In the genomic region with DNA sequence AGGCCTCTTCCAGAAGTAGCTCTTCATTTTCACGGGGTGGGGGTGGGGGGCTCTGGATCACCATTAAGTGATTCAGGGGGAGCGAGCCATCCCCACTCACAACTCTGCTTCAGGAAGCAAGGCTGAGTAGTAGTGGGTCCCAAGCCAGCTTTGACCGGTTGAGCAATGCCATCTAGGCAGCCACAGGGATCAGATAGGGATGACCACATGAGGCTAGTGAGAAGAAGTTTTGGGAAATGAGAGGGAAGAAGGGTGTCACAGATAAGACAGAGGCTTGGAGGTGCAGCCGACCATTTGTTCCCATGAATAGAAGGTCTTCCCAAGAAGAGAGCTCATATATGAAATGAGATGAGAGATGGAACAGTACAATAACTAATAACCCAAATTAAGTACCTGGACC, we compare ENCODE assay signal across 21 mouse cellular contexts. TPM values are rescaled to one million over a fixed set of nuclear protein-coding genes. Genes with fewer than 3 reads are reported as not detected.
DNase-seq lines count a peak whose midpoint lies in the region; ATAC-seq lines count a peak whose summit lies in the region.
"Had no signal": no experiment of that assay in that cellular context is flagged by ENCODE, and none has a peak within 500 bp of the region (broad histone marks: within the 10 kb centered on the region; RNA-seq: fewer than 3 reads in every experiment).

No protein-coding gene starts in this region.

- WGBS in liver, embryonic 12.5 days (ENCODE audit: insufficient replicate concordance) = 28% methylated on average over 4 of the region's 4 CpGs
- WGBS in liver, embryonic 11.5 days = 50% methylated on average over 4 of the region's 4 CpGs

- H3K4me1 ChIP-seq in liver, embryonic 12.5 days = peaks cover 40% of the 10 kb centered on the region
- H3K4me1 ChIP-seq in liver, embryonic 11.5 days (replicated peaks; ENCODE audit: control insufficient read depth, insufficient read depth, low read length) = peaks cover 3% of the 10 kb centered on the region
- peaks cover 93% of the 10 kb centered on the region for H3K4me1 ChIP-seq in megakaryocyte, embryonic 14.5 days
- H3K4me1 ChIP-seq: embryonic facial prominence, embryonic 12.5 days; forebrain, embryonic 13.5 days; forebrain, embryonic 15.5 days had no signal

- H3K36me3 ChIP-seq in liver, embryonic 12.5 days = no peaks in the 10 kb centered on the region
- no peaks in the 10 kb centered on the region for H3K36me3 ChIP-seq in liver, embryonic 11.5 days (ENCODE audit: control insufficient read depth, insufficient read depth, low read length)
- peaks cover 94% of the 10 kb centered on the region for H3K36me3 ChIP-seq in megakaryocyte, embryonic 14.5 days (replicated peaks; ENCODE audit: low read length)
- H3K36me3 ChIP-seq: embryonic facial prominence, embryonic 10.5 days; embryonic facial prominence, embryonic 12.5 days; forebrain, embryonic 15.5 days had no signal

- 0 out of 2 replicates have a peak overlapping the region, but pooled peaks have one; percentile 9 for H3K4me2 ChIP-seq in liver, embryonic 12.5 days
- no peak overlapping the region for H3K4me2 ChIP-seq in liver, embryonic 11.5 days
- H3K4me2 ChIP-seq: embryonic facial prominence, embryonic 12.5 days; forebrain, embryonic 13.5 days; forebrain, embryonic 15.5 days had no signal

- H3K27ac ChIP-seq in liver, embryonic 12.5 days = 0 out of 2 replicates have a peak overlapping the region, but pooled peaks have one; percentile 32
- H3K27ac ChIP-seq in liver, embryonic 11.5 days (ENCODE audit: low read depth, low read length) = no peak overlapping the region
- H3K27ac ChIP-seq: embryonic facial prominence, embryonic 10.5 days; embryonic facial prominence, embryonic 12.5 days; forebrain, embryonic 13.5 days; forebrain, embryonic 15.5 days had no signal

- no peak overlapping the region for H3K9ac ChIP-seq in liver, embryonic 12.5 days
- no peak overlapping the region for H3K9ac ChIP-seq in liver, embryonic 11.5 days (ENCODE audit: low read depth, low read length)
- H3K9ac ChIP-seq: embryonic facial prominence, embryonic 12.5 days; forebrain, embryonic 13.5 days; forebrain, embryonic 15.5 days; forebrain, postnatal 0 days had no signal

- no peaks in the 10 kb centered on the region for H3K9me3 ChIP-seq in liver, embryonic 12.5 days (replicated peaks)
- no peaks in the 10 kb centered on the region for H3K9me3 ChIP-seq in liver, embryonic 11.5 days (ENCODE audit: control insufficient read depth, low read length)
- H3K9me3 ChIP-seq in megakaryocyte, embryonic 14.5 days = no peaks in the 10 kb centered on the region
- H3K9me3 ChIP-seq: embryonic facial prominence, embryonic 10.5 days; embryonic facial prominence, embryonic 12.5 days; forebrain, embryonic 13.5 days; forebrain, embryonic 15.5 days had no signal

- no peak for DNase-seq in liver, embryonic 11.5 days (ENCODE audit: low spot score)
- DNase-seq in adrenal gland, postnatal 10 days = no peak
- DNase-seq: adrenal gland, adult 8-10 months; adrenal gland, postnatal 25 days; cerebellum, adult 11 months; cerebellum, adult 18-20 months; cerebellum, adult 8-10 months; cerebellum, adult 9-11 months; cerebellum, postnatal 14 days; cerebellum, postnatal 36 days; forebrain, postnatal 0 days had no signal

- no peaks in the 10 kb centered on the region for H3K27me3 ChIP-seq in liver, embryonic 12.5 days (replicated peaks)
- no peaks in the 10 kb centered on the region for H3K27me3 ChIP-seq in liver, embryonic 11.5 days (replicated peaks; ENCODE audit: control insufficient read depth, insufficient read depth, low read length)
- H3K27me3 ChIP-seq in megakaryocyte, embryonic 14.5 days (replicated peaks) = no peaks in the 10 kb centered on the region
- H3K27me3 ChIP-seq: embryonic facial prominence, embryonic 12.5 days; forebrain, embryonic 13.5 days; forebrain, embryonic 15.5 days; Patski had no signal

- ATAC-seq in liver, embryonic 12.5 days = no peak
- ATAC-seq in liver, embryonic 11.5 days (replicated peaks; ENCODE audit: low FRiP score) = no peak; the same call in 1 of the 2 replicates
- no peak for ATAC-seq in megakaryocyte, adult 5-6 weeks (ENCODE audit: poor library complexity, severe bottlenecking)
- peak; percentile 65 for ATAC-seq in common myeloid progenitor, adult 5-6 weeks (replicated peaks; ENCODE audit: low read depth, poor library complexity, severe bottlenecking)
- ATAC-seq: activated CD4-positive, CD25-positive, alpha-beta regulatory T cell, adult 4 months; forebrain, embryonic 13.5 days; forebrain, embryonic 15.5 days; forebrain, postnatal 0 days; Patski had no signal

- H3K4me3 ChIP-seq in liver, embryonic 12.5 days = no peak overlapping the region
- H3K4me3 ChIP-seq in liver, embryonic 11.5 days (ENCODE audit: low read depth, low read length) = no peak overlapping the region
- peak overlapping the region; percentile 94 for H3K4me3 ChIP-seq in megakaryocyte, embryonic 14.5 days (replicated peaks)
- H3K4me3 ChIP-seq: embryonic facial prominence, embryonic 10.5 days; embryonic facial prominence, embryonic 12.5 days; forebrain, embryonic 13.5 days; forebrain, embryonic 15.5 days had no signal

RNA-seq across cellular contexts. Expression of a gene that starts 55.7 kb away (rescaled TPM):
- polyA plus RNA-seq in liver, embryonic 12.5 days (2016; fragmentation: Nextera tagmentation; extraction: Ambion mirVana) = 14.7 and 14.9 TPM in 2 replicates
- polyA plus RNA-seq in liver, embryonic 11.5 days (2014; fragmentation: Nextera tagmentation; extraction: Ambion mirVana) = 20.7 and 25.2 TPM in 2 replicates
- polyA plus RNA-seq in megakaryocyte, embryonic 14.5 days (2012; ENCODE audit: insufficient read depth, low replicate concordance) = 142 and 149 TPM in 2 replicates
- 0.02 and 0.32 TPM in 2 replicates for total RNA-seq in megakaryocyte, adult 5-6 weeks (2015)
- total RNA-seq in megakaryocyte, adult 5-6 weeks (2017) = 0.04 TPM in 1 of 2 replicates, not detected in the other
- total RNA-seq in common myeloid progenitor, adult 5-6 weeks (2017) = 3.4 and 7.0 TPM in 2 replicates
- 10 to 100 TPM; 13.6 to 13.9 TPM for total RNA-seq in adrenal gland, postnatal 10 days (2021)
